Mouse (Mus musculus) hindbrain, embryonic 14.5 days (tissue): ENCODE results near the gene Inf2. TPM values are rescaled to one million over a fixed set of nuclear protein-coding genes. Genes with fewer than 3 reads are reported as not detected.

Experiments
- ATAC-seq: fragments of 200-750 bp; cut with Nextera tagmentation; 2 replicates; pipeline ENCODE4 v1.8.0; 2017; ENCODE audit warnings: moderate number of reproducible peaks, mild to moderate bottlenecking, moderate TSS enrichment, moderate library complexity; ENCODE audit not compliant: low FRiP score
- DNase-seq: peaks from one replicate; pipeline ENCODE4 v3.0.0-alpha.2; 2015; ENCODE audit warnings: low spot score
- H3K27ac ChIP-seq: fragments of 300-500 bp; sonication (generic); 2 replicates; pipeline ENCODE4 v1.5.1; 2014; ENCODE audit warnings: mild to moderate bottlenecking, moderate library complexity
- H3K27me3 ChIP-seq: fragments of 300-500 bp; sonication (generic); 2 replicates; pipeline ENCODE4 v1.6.1; 2014; ENCODE audit warnings: mild to moderate bottlenecking, low read length, mixed read lengths; ENCODE audit not compliant: control insufficient read depth, insufficient read depth
- H3K36me3 ChIP-seq: fragments of 300-500 bp; sonication (generic); replicated peaks from 2 replicates; pipeline ENCODE4 v1.6.1; 2014; ENCODE audit not compliant: control insufficient read depth, insufficient read depth
- H3K4me1 ChIP-seq: fragments of 300-500 bp; sonication (generic); replicated peaks from 2 replicates; pipeline ENCODE4 v1.6.1; 2014; ENCODE audit warnings: antibody characterized with exemption, low read length, mixed read lengths; ENCODE audit not compliant: control insufficient read depth, insufficient read depth
- H3K4me2 ChIP-seq: fragments of 300-500 bp; sonication (generic); replicated peaks from 2 replicates; pipeline ENCODE4 v1.6.1; 2014; ENCODE audit warnings: mild to moderate bottlenecking, moderate library complexity
- H3K4me3 ChIP-seq: fragments of 300-500 bp; sonication (generic); replicated peaks from 2 replicates; pipeline ENCODE4 v1.5.1; 2014; ENCODE audit warnings: mild to moderate bottlenecking, low read length
- H3K9ac ChIP-seq: fragments of 300-500 bp; sonication (generic); 2 replicates; pipeline ENCODE4 v1.6.1; 2014
- H3K9me3 ChIP-seq: fragments of 300-500 bp; sonication (generic); 2 replicates; pipeline ENCODE4 v1.6.1; 2016; ENCODE audit warnings: low read length; ENCODE audit not compliant: control insufficient read depth
- WGBS: fragments of 180-500 bp; shearing (Covaris S2); extraction: QIAGEN DNeasy Blood & Tissue Kit; methylation state at CpG from one replicate; pipeline ENCODE4 v1.1.7; 2014; 5-methylcytosine and 5-hydroxymethylcytosine counted together
- polyA plus RNA-seq: library from polyadenylated mRNA; unstranded; fragments of >200 nt; fragmentation: Nextera tagmentation; extraction: Ambion mirVana; gene quantifications from 2 replicates; pipeline ENCODE4 v1.2.1, GENCODE M21; 2014

Inf2 gene
- polyA plus RNA-seq, 1 experiment from 2014 or later: 1.5 TPM

GRCm38 (mm10) chr12:112546110-112546509, 42.5 kb upstream of the Inf2 start:
- H3K9me3 ChIP-seq: no peaks in the 10 kb centered on the region
- peaks cover 31% of the 10 kb centered on the region for H3K4me1 ChIP-seq
- H3K4me2 ChIP-seq: no peak overlapping the region
- no peak overlapping the region for H3K9ac ChIP-seq
- H3K36me3 ChIP-seq: no peaks in the 10 kb centered on the region
- no peak overlapping the region for H3K4me3 ChIP-seq
- DNase-seq: no peak
- ATAC-seq: no peak
- WGBS: 86% methylated on average over 8 of the region's 8 CpGs
- no peaks in the 10 kb centered on the region for H3K27me3 ChIP-seq
- H3K27ac ChIP-seq: no peak overlapping the region

GRCm38 (mm10) chr12:112549287-112549686, 39.3 kb upstream of the Inf2 start:
- Histone ChIP-seq H3K4me3 (no peak overlapping the region), H3K27ac (no peak overlapping the region), H3K9me3 (no peaks in the 10 kb centered on the region), H3K4me2 (no peak overlapping the region), H3K36me3 (no peaks in the 10 kb centered on the region), H3K27me3 (no peaks in the 10 kb centered on the region), H3K9ac (no peak overlapping the region), H3K4me1 (peaks cover 13% of the 10 kb centered on the region; the same call in 1 of the 2 replicates)
- ATAC-seq (no peak), DNase-seq (no peak)
- WGBS: 98% methylated on average over 1 of the region's 1 CpGs

GRCm38 (mm10) chr12:112551861-112552375, 36.7 kb upstream of the Inf2 start:
- Histone ChIP-seq H3K4me3 (no peak overlapping the region), H3K9me3 (no peaks in the 10 kb centered on the region), H3K27me3 (no peaks in the 10 kb centered on the region), H3K4me2 (no peak overlapping the region), H3K9ac (no peak overlapping the region), H3K4me1 (no peaks in the 10 kb centered on the region), H3K27ac (no peak overlapping the region), H3K36me3 (no peaks in the 10 kb centered on the region)
- DNase-seq (peak; percentile 85), ATAC-seq (peak; percentile 61)
- 6% methylated on average over 13 of the region's 13 CpGs for WGBS

- WGBS: 59% methylated on average over 5 of the region's 5 CpGs
- ATAC-seq (no peak), DNase-seq (no peak)
- no peak overlapping the region for H3K9ac ChIP-seq
- no peaks in the 10 kb centered on the region for H3K9me3 ChIP-seq
- H3K36me3 ChIP-seq: no peaks in the 10 kb centered on the region
- no peak overlapping the region for H3K4me2 ChIP-seq
- H3K4me1 ChIP-seq: no peaks in the 10 kb centered on the region
- no peak overlapping the region for H3K27ac ChIP-seq
- no peaks in the 10 kb centered on the region for H3K27me3 ChIP-seq
- H3K4me3 ChIP-seq: no peak overlapping the region
These were observed 36.1 kb upstream of the Inf2 start for GRCm38 (mm10) chr12:112552520-112552919.

- no peaks in the 10 kb centered on the region for H3K36me3 ChIP-seq
- no peak overlapping the region for H3K4me2 ChIP-seq
- no peak for ATAC-seq
- no peak overlapping the region for H3K27ac ChIP-seq
- 39% methylated on average over 12 of the region's 12 CpGs for WGBS
- H3K9me3 ChIP-seq: no peaks in the 10 kb centered on the region
- no peaks in the 10 kb centered on the region for H3K27me3 ChIP-seq
- no peak overlapping the region for H3K4me3 ChIP-seq
- no peak overlapping the region for H3K9ac ChIP-seq
- no peak for DNase-seq
- H3K4me1 ChIP-seq: no peaks in the 10 kb centered on the region
These were observed 33.7 kb upstream of the Inf2 start for GRCm38 (mm10) chr12:112554900-112555299.

GRCm38 (mm10) chr12:112556531-112557060, 32.0 kb upstream of the Inf2 start:
- 67% methylated on average over 9 of the region's 9 CpGs for WGBS
- H3K9ac ChIP-seq: no peak overlapping the region
- H3K4me2 ChIP-seq: no peak overlapping the region
- no peak for DNase-seq
- no peak for ATAC-seq
- H3K9me3 ChIP-seq: no peaks in the 10 kb centered on the region
- H3K27me3 ChIP-seq: no peaks in the 10 kb centered on the region
- no peaks in the 10 kb centered on the region for H3K36me3 ChIP-seq
- H3K27ac ChIP-seq: no peak overlapping the region
- no peaks in the 10 kb centered on the region for H3K4me1 ChIP-seq
- H3K4me3 ChIP-seq: no peak overlapping the region

- H3K27me3 ChIP-seq: no peaks in the 10 kb centered on the region
- H3K9me3 ChIP-seq: no peaks in the 10 kb centered on the region
- no peak overlapping the region for H3K4me3 ChIP-seq
- no peak overlapping the region for H3K27ac ChIP-seq
- DNase-seq (no peak), ATAC-seq (no peak)
- no peak overlapping the region for H3K9ac ChIP-seq
- 76% methylated on average over 5 of the region's 5 CpGs for WGBS
- no peaks in the 10 kb centered on the region for H3K36me3 ChIP-seq
- H3K4me1 ChIP-seq: no peaks in the 10 kb centered on the region
- H3K4me2 ChIP-seq: no peak overlapping the region
These were observed 31.4 kb upstream of the Inf2 start for GRCm38 (mm10) chr12:112557219-112557618.

- ATAC-seq (no peak), DNase-seq (no peak)
- Histone ChIP-seq H3K4me2 (no peak overlapping the region), H3K27ac (no peak overlapping the region), H3K27me3 (no peaks in the 10 kb centered on the region), H3K9ac (no peak overlapping the region), H3K4me3 (no peak overlapping the region), H3K36me3 (no peaks in the 10 kb centered on the region), H3K9me3 (no peaks in the 10 kb centered on the region), H3K4me1 (no peaks in the 10 kb centered on the region)
- 42% methylated on average over 3 of the region's 3 CpGs for WGBS
These were observed 29.4 kb upstream of the Inf2 start for GRCm38 (mm10) chr12:112559231-112559630.

- no peaks in the 10 kb centered on the region for H3K36me3 ChIP-seq
- DNase-seq: no peak
- no peaks in the 10 kb centered on the region for H3K4me1 ChIP-seq
- H3K9ac ChIP-seq: no peak overlapping the region
- no peak overlapping the region for H3K4me3 ChIP-seq
- ATAC-seq: no peak
- no peak overlapping the region for H3K27ac ChIP-seq
- no peak overlapping the region for H3K4me2 ChIP-seq
- H3K27me3 ChIP-seq: no peaks in the 10 kb centered on the region
- H3K9me3 ChIP-seq: no peaks in the 10 kb centered on the region
- 73% methylated on average over 6 of the region's 6 CpGs for WGBS
These were observed 28.9 kb upstream of the Inf2 start for GRCm38 (mm10) chr12:112559671-112560070.
